Mouse (Mus musculus) liver, embryonic 14 days (tissue): Measurements from ENCODE around the gene Hcrt. TPM values are rescaled to one million over a fixed set of nuclear protein-coding genes. Genes with fewer than 3 reads are reported as not detected.

Experiments
- polyA plus RNA-seq: library from polyadenylated mRNA; depleted of rRNA; stranded (reverse); fragments of >200 nt; gene quantifications from 2 replicates; pipeline ENCODE4 v1.2.3, GENCODE M21; 2012; rRNA removed

The Hcrt gene
- polyA plus RNA-seq, result not detected in 2 replicates

GRCm38 (mm10) chr11:100762831-100763230, at the start of gene Hcrt:
Hcrt (minus strand) TSS chr11:100762931.

GRCm38 (mm10) chr11:100770646-100771408, 8.1 kb upstream of the Hcrt start, which contains the start of gene Ghdc:
Ghdc (minus strand) TSS chr11:100770957.

GRCm38 (mm10) chr11:100759611-100760233, 3.0 kb downstream of the Hcrt start, which contains the start of gene Kcnh4:
Kcnh4 (minus strand) TSS chr11:100759942.

GRCm38 (mm10) chr11:100738066-100738604, 24.6 kb downstream of the Hcrt start, which contains the start of gene Rab5c:
Rab5c (minus strand) TSS chr11:100738215.

GRCm38 (mm10) chr11:100713735-100714533, 48.8 kb downstream of the Hcrt start, which contains the start of gene Hspb9:
Hspb9 (plus strand) TSS chr11:100713850.

GRCm38 (mm10) chr11:100711783-100712615, 50.7 kb downstream of the Hcrt start, which contains the start of gene Kat2a:
Kat2a (minus strand) TSS chr11:100712465.

Other genes with a start within 250 kb of the Hcrt start
- gene Acly, start 234.9 kb downstream of the Hcrt start, polyA plus RNA-seq, result 41.9 and 48.7 TPM in 2 replicates
- 0.01 and 0.03 TPM in 2 replicates for gene Ttc25, start 217.3 kb downstream of the Hcrt start, polyA plus RNA-seq
- gene Cnp, start 188.0 kb downstream of the Hcrt start, polyA plus RNA-seq, result 5.7 and 6.5 TPM in 2 replicates
- 13.4 and 15.3 TPM in 2 replicates for gene Nkiras2, start 143.7 kb downstream of the Hcrt start, polyA plus RNA-seq
- gene Dnajc7, start 142.8 kb downstream of the Hcrt start, polyA plus RNA-seq, result 69.6 and 74.3 TPM in 2 replicates
- 0.01 TPM in 1 of 2 replicates, not detected in the other for gene Zfp385c, start 70.5 kb downstream of the Hcrt start, polyA plus RNA-seq
- 1.7 and 2.4 TPM in 2 replicates for gene Dhx58, start 58.7 kb downstream of the Hcrt start, polyA plus RNA-seq
- gene Kat2a, start 50.5 kb downstream of the Hcrt start, polyA plus RNA-seq, result 12.3 and 13.4 TPM in 2 replicates
- gene Hspb9, start 49.1 kb downstream of the Hcrt start, polyA plus RNA-seq, result not detected in 2 replicates
- 91.8 and 106 TPM in 2 replicates for gene Rab5c, start 24.7 kb downstream of the Hcrt start, polyA plus RNA-seq
- gene Kcnh4, start 3.0 kb downstream of the Hcrt start, polyA plus RNA-seq, result not detected in 2 replicates
- gene Ghdc, start 8.0 kb upstream of the Hcrt start, polyA plus RNA-seq, result 1.9 and 2.3 TPM in 2 replicates
- gene Stat5b, start 87.8 kb upstream of the Hcrt start, polyA plus RNA-seq, result 11.0 and 13.0 TPM in 2 replicates
- gene Stat5a, start 96.4 kb upstream of the Hcrt start, polyA plus RNA-seq, result 6.8 and 8.9 TPM in 2 replicates
- 17.2 and 19.3 TPM in 2 replicates for gene Stat3, start 176.6 kb upstream of the Hcrt start, polyA plus RNA-seq
- gene Cavin1, start 208.0 kb upstream of the Hcrt start, polyA plus RNA-seq, result 7.0 and 7.8 TPM in 2 replicates
- 28.4 and 31.1 TPM in 2 replicates for gene Atp6v0a1, start 246.5 kb upstream of the Hcrt start, polyA plus RNA-seq